Mouse (Mus musculus) megakaryocyte, adult 5-6 weeks (primary cell): ENCODE data around the gene Fbxo27. TPM values are rescaled to one million over a fixed set of nuclear protein-coding genes. Genes with fewer than 3 reads are reported as not detected.
"Not testable (repeated sequence)": the region's sequence is repeated elsewhere in the genome, so short reads cannot be mapped to it uniquely, and the experiment has no call there.

Experiments
- ATAC-seq: 2 replicates; pipeline ENCODE4 v1.8.0; 2016; ENCODE audit warnings: mild to moderate bottlenecking, inconsistent platforms; ENCODE audit not compliant: poor library complexity, severe bottlenecking
- total RNA-seq, 2 experiments: library from RNA; stranded (forward) in 1 of 2; stranded (reverse) in 1 of 2; fragments of 153-499, 151-499 nt in 1 of 2; fragments of 221-1000, 200-1000 nt in 1 of 2; gene quantifications; 2 replicates each; pipeline versions ENCODE4 v1.2.3 to v1.2.4; 2015 to 2017

The Fbxo27 gene
- total RNA-seq (2015) = 0.58 and 0.93 TPM in 2 replicates
- total RNA-seq (2017) = 0.08 and 0.70 TPM in 2 replicates

DNA sequence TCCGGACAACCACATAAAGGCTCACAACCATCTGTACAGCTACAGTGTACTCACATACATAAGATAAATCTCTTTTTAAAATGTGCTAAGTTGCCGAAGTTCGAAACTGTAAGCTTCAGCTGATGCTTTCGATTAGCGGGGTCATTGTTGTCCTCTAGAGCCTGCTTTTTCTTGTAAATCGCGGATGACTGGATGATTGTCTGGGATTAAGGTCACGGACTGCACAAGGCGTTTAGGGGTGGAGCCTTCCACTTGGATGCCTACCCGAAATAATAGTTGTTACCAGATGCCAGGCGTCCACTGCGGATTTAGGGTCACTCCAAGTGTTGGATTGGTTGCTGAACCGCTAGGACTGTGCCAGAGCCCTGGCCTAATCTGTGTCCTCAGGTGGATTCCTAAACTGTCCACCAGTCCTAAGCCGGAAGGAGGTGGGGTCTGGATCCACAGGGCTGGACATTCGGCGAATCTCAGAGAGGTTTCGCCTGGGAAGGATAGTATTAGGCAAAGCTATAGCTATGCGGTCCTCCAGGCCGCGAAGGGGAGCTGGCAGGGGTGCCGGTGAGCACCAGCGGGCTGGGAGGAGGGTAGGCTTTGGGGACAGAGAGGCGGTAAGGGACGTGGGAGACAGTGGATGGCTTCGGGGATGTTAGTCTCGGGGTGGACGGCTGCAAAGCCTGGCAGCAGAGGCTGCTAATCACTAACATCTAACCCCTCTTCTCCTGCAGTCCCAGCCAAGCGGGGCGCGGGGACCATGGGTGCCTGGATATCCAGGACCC lies at the start of gene Fbxo27:
TSS of gene Fbxo27 (plus strand) at position 305 of the 776 bp plus-strand sequence.
- ATAC-seq = no peak

DNA sequence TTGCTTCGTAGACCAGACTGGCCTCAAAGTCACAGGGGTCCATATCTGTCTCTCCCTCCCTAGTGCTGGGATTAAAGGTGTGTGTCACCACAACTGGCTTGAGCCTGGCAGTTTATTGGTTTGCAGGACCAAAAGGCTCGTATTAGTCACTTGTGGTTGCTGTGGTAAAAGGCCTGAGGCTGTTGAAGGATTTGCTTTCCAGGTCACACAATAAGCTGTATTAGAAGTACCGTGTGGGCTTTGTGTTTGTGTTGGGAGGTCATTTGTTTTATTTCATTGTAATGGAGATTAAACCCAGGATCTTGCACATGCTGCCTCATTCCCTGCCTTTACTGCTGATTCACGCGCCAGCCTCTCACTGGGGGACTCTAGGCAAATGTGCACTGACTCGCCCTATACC lies 47.3 kb upstream of the Fbxo27 start:
- ATAC-seq = no peak

DNA sequence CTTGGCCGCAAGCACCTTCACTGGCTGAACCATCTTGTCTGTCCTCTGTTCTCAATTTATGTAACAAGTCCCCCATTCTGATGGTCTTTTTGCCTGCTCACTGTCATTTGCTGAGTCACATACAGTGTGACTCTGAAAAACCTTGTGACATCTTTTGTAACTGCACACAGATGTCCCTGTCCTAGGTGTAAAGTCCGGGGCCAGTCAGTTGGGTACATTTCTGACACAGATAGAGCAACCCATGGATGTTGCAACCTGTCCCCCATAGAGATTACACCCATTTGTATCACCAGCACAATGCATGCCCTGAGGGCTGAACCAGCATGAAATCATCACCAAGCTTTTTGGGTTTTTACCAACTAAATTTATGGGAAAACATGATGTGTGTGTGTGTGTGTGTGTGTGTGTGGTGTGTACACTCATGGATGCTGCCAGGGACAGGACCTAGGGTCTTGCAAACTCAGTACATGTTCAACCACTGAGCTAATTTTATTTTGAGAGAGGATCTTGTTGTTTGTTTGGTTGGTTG lies 46.6 kb upstream of the Fbxo27 start:
- no peak for ATAC-seq

DNA sequence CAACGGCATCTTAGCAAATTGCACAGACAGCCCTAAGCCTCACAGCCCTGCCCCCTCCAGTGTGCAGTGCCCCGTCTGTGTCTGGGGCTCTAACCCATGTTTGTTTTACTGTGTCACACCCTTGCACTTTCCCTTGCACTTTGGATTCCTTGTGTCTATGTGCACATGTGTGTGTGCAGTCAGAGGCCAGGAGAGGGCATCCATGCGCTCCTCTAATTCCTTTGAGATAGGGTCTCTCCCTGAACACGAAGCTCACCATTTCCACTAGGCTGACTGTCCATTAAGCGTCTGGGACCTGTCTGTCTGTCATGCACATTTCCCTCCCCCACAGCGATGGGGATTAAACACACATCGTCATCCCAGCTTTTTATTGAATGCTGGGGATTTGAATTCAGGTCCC lies 45.6 kb upstream of the Fbxo27 start:
- ATAC-seq = no peak

DNA sequence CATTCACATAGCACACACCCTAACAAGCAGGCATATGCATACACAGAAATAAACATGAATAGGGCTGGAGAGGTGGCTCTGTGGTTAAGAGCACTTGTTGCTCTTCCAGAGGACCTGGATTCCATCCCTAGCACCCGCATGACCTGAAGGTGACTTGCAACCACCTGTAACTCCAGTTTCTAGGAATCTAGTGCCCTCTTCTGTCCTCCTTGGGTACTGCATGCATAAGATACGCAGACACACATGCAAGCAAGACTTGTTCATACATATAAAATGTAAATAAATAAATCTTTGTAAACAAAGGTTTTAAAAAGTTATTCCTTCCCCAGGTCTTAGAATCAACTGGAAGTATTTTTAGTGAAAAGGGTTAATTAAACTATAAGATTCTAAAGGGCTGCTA lies 41.5 kb upstream of the Fbxo27 start:
- ATAC-seq = no peak

DNA sequence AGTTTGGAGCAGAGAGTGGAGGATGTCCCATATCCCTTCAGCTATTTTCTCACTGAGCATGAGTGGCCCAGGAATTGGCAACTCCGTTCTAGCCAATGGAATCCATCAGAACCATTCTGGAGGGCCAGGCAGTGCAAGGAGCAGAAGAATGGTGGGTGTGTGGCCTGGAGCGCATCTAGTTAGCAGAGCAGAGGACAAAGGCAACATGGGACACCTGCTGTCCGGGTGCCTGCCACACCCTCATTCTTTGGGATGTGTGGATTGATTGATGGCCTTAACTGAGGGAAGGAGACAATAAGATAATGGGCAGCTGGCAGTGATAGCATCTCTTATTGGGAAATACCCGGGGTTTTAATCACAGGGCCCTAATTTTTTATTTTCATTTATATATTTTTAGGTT lies 36.2 kb upstream of the Fbxo27 start:
- ATAC-seq = no peak

DNA sequence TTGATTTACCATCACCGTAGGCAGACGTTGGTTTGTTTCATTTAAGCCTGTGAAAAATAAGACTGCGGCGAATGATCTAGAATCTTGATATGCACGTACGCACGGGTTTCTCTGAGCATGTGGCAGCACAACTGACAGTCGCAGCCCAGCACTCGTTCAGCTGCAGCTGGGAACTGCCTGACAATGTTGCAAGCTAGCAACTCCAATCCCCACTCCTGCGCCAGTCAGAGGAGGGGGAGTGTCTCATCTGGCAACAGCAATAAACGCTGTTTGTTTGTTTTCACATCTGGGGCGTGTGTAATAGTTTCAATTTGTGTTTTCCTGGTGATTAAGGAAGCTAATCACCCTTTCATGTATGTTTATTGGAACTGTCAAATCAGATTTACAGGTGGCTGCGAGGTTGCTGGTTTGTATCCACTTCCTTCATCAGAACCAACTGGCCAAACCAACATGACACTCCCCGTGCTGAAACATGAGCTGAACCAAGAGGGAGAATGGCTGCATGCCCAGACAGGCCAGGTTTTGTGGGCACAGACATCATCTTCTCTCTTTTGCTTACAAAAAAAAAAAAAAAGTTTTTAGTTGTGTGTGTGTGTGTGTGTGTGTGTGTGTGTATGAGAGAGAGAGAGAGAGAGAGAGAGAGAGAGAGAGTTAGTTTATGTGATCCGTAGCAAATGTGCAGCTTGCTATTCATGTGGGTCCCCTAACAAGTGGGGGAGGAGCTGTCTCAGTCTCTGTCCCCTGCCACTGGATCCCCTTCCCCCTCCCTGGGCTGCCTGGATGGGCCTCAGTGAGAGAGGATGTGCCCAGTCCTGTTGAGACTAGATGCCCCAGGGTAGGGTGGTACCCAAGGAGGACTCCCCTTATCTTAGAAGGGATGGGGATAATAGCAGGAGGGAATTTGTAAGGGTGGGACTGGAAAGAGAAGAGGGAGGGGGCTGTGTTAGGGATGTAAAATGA lies 26.7 kb upstream of the Fbxo27 start:
- no peak for ATAC-seq

DNA sequence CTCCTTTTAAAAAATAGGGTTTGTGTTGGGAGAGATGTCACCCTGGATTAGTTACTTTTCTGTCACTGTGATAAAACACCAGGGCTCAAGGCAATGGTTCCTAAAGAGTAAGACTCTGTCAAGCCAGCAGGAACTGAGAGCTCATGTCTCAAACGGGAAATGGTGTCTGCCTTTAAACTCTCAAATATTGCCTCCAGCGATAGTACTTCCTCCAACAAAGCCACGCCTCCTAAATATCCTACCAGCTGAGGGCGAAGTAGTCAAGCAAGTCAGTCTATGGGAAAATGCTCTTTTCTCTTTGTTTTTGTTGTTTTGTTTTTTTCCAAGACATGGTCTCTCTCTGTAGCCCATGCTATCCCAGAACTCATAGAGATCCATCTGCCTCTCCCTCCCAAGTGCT lies 21.5 kb upstream of the Fbxo27 start:
- ATAC-seq = peak; percentile 82

DNA sequence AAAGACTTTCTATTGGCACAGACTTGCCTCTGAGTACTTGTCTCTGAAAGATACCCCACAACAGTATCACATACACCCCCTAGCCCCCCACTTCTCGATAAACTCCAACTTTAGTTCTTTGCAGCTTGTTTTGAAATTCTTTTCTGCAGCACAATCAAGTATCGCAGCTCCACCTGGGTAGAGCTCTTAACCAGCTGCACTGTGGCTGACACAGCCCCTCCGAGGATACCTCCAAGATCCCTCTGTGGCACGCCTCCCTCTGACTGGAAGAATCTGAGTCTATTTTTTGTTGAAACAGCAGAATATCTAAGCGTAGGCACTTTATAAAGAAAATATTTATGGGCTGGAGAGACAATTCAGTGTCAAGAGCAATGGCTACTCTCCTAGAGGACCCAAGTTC lies 20.4 kb upstream of the Fbxo27 start:
- ATAC-seq = no peak

DNA sequence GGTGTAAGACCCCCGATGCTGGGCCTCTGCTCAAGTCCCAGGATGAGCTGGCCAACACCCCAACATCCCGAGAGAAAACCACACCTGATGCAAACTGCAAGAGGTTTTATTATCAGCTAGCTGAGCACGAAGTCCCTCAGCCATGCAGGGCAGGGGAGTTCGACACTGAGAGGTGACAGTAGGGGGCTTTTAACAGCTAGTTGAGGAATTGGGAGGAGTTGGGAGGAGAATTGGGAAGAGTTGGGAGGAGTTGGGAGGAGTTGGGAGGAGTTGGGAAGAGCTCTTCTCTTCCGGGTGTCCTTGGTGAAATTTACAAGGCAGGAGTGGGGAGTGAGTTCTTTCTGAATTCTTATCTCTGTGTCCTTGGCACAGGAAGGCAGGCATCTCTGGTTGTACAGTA lies 19.9 kb upstream of the Fbxo27 start:
- not testable (repeated sequence) for ATAC-seq

DNA sequence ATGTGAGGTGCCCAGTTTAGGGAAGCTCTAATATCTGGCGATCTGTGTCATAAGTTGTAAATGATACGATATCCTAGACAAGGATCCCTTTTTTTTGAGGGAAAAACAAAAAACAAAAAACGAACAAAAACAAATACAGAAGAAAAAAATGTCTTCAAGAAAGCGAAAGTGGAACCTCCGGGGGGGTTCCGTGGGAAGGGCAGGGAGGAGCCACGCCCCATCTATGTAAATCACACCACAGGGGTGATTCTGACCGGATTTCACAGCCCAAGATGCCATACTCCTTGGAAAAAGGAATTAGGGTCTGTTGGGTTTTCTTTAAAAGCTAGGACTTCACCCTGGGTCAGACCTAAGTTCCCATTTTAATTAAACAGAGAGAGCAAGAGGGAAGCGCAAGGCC lies 17.7 kb upstream of the Fbxo27 start:
- 0 out of 2 replicates have a peak, but pooled peaks have one; percentile 38 for ATAC-seq

DNA sequence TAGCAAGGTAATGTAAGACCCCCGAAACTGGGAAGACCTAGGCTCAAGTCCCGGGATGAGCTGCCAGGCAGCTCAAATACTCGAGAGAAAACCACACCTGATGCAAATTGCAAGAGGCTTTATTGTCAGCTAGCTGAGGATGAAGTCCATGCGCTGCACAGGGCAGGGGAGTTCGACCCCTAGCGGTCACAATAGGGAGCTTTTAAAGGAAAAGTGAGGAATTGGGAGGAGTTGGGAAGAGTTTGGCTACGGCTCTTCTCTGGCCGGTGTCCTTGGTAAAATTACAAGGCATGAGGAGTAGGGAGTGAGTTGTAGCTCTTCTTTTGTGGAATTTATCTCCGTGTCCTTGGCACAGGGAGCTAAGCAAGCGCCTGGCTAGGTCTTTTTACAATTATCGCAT lies 16.9 kb upstream of the Fbxo27 start:
- no peak for ATAC-seq

DNA sequence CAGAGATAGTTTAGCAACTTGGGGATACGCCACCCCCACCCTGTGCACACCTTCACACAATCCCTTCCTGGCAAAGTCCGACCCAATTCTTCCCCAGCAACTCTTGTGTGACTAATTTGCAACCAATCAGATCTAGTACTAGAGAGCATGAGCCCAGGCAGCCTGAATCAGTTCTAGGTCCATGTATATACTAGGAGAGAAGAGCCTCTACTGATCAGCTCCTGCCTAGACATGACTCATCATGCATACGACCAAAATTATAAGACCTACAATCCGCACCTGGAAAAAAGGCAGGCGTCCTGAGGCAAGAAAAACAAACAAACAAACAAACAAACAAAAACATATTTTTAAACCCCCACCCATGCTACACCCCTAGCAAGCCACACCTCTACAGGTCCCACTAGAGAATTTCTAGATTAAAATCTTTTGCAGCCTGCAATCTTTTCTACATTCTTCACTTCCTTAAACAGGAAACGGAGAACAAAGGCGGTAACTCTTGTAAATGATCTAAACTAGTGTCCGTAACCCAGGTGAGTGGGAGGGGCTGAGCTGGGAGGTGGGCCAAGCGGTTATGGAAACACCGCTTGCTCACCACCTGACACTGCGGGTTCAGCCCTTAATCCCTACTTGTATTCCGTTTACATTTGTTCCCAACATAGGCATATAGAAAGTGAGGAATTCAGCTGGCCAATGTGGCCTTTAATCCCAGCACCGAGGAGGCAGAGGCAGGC lies 15.7 kb upstream of the Fbxo27 start:
- no peak for ATAC-seq

DNA sequence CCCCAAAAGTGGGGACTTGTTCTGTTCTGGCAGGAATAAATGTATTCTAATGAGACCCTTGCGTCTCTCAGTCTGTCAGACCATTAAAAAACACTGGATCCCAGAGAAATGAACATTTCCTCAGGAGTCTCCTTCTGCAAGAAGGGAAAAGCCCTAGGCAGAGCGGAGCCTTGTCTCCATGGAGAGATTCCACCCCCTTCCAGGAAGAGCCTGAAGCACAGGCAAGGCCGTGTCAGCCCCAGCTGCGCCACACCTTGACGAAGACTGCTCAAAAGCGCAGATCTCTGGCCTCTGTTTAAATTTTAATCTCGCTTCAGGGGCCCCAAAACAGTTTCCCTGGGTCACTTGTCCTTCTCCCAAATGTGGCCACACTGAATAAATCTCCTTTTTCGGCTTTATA lies 15.0 kb upstream of the Fbxo27 start:
- ATAC-seq = no peak

DNA sequence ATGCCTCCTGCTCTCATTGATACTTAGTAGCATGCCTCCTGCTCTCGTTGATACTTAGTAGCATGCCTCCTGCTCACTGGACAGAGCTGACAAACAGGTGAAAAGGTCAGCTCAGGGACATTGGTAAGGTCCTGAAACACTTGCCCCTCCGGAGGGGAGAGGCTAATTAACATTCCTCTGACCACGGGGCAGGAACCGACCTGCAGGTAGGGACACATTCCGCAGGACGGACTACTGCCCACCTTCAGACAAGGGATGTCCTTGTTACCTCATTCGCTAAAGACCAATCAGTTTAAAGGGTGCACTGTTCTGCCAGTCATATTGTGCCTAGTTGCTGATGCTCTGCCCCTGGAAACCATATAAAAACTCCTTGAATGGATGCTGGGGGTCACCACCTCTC lies 1.6 kb upstream of the Fbxo27 start:
- no peak for ATAC-seq

DNA sequence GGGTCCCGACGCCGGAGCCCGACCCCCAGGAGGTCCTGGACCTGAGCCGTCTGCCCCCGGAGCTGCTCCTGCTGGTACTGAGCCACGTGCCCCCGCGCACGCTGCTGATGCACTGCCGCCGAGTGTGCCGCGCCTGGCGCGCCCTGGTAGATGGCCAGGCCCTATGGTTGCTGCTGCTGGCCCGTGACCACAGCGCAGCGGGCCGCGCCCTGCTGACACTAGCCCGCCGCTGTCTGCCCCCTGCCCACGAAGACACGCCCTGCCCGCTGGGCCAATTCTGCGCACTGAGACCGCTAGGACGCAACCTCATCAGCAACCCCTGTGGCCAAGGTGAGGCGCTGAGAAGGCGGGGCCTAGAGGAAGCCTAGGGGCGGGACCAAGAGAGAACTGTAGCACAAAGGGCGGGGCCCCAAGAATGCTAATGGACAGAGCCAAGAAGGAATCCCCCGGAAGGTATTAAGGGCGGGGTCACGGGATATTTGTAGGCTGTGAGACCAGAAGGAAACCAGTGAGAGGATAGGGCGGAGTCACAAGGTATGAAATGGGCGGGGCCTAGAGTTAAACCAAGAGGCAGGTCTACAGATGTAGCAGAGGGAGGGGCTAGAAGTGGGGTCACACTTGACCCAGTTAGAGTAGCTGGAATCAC lies 795 bp downstream of the Fbxo27 start:
- peak; percentile 92 for ATAC-seq

DNA sequence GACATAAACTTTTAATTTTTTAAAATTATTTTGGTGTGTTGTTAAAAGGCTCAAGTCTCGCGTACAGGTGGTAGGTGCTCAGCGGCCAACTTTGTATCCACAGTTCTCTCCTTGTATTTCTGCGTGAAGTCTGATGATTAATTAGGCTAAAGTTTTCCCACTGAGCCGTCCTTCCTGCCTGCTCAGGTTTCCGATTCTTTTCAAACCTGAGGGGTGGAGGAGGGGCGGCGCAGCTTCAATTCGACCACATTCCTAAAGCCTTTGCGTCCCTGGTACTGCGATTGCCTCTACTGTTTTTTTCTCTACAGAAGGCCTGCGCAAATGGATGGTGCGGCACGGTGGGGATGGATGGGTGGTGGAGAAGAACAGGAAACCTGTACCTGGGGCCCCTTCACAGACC lies 1.8 kb downstream of the Fbxo27 start:
- ATAC-seq = no peak

DNA sequence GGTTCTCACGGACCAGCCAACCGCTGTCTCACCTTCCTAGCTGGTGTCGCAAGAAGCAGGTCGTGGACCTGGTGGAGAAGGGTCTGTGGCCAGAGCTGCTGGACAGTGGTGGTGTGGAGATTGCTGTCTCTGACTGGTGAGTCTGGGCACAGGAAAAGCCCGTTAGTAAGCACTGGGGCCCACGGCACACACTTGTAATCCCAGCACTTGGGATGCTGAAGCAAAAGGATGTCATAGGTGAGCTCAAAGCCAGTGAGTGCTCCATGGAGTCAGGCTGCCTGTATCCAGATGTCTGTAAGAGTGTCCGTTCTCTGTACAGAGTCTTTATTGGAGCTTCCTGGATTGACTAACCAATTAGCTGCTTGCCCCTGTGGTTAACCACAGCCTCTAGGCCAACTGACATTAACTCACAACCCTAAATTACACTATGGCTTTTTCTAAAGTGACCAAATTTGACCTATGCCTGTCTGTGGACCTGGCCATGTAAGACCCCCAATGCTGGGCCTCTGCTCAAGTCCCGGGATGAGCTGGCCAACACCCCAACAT lies 2.4 kb downstream of the Fbxo27 start:
- ATAC-seq = peak; percentile 31

DNA sequence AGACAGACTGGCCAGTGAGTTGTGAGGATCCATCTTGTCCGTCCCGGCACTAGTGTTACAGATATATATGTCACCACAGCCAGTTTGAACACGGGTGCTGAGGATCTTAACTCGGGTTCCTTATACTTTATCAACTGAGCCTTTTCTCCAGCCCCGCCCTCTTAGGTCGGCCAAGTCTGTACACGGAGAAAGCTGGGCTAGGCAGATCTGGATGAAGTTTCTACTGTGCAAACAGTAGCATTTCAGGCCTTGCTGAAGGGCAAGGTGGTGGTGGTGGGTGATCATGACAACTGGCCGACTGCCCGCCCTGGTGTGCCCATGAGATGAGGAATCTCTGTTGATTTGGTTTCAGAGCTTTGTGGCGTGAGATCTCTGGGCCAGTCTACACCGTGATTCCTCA lies 4.6 kb downstream of the Fbxo27 start:
- no peak for ATAC-seq

DNA sequence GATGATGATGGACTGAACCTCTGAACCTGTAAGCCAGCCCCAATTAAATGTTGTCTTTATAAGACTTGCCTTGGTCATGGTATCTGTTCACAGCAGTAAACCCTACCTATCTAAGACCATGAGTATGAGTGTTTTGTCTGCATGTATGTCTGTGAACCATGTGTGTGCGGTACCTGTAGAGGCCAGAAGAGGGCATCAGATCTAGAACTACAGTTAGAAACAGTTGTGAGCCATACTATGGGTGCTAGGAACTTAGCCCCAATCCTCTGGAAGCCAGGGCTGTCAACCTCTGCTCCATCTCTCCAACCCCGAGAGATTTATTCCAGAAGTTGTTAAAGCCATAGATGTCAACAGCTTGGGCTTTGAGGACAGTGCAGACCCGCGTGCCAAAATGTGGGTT lies 7.6 kb downstream of the Fbxo27 start:
- no peak for ATAC-seq
